ENCODE assay signal across 7 mouse cellular contexts in genomic region chr11:69123056-69123692, GRCm38 (mm10). TPM values are rescaled to one million over a fixed set of nuclear protein-coding genes. Genes with fewer than 3 reads are reported as not detected.
DNase-seq lines count a peak whose midpoint lies in the region; ATAC-seq lines count a peak whose summit lies in the region.

No protein-coding gene starts in this region.

- peak; percentile 93 for DNase-seq in adrenal gland, postnatal 10 days
- peak; percentile 91 for DNase-seq in embryo, embryonic 11 days
- peak; percentile 78 to 87 for DNase-seq in gastrocnemius, postnatal 4 days (ENCODE audit: low spot score in 2 of 2)
- DNase-seq in kidney, adult 11 months, result peak; percentile 87
- DNase-seq in left cerebral cortex, postnatal 4 days, result peak; percentile 89
- peak; percentile 83 for DNase-seq in spleen, adult 12 weeks (ENCODE audit: low spot score)

- peak overlapping the region; percentile 75 for H3K27ac ChIP-seq in midbrain, embryonic 12.5 days (replicated peaks)

- peak; percentile 9; the same call in 1 of the 2 replicates for ATAC-seq in midbrain, embryonic 12.5 days (ENCODE audit: low FRiP score, low read depth)

- H3K9ac ChIP-seq in midbrain, embryonic 12.5 days (replicated peaks), result peak overlapping the region; percentile 72

- H3K27me3 ChIP-seq in midbrain, embryonic 12.5 days, result peaks cover 57% of the 10 kb centered on the region

- H3K36me3 ChIP-seq in midbrain, embryonic 12.5 days, result no peaks in the 10 kb centered on the region

- peak overlapping the region; percentile 92 for H3K4me2 ChIP-seq in midbrain, embryonic 12.5 days (replicated peaks)

- peak overlapping the region; percentile 77 for H3K4me3 ChIP-seq in midbrain, embryonic 12.5 days

- peaks cover 45% of the 10 kb centered on the region for H3K4me1 ChIP-seq in midbrain, embryonic 12.5 days

- intact Hi-C loops in left cerebral cortex, postnatal 4 days (cut with DNase I), result loop anchor here (2.0 kb wide), 1 partner anchor 60 kb away; no protein-coding TSS in a partner anchor

- WGBS in midbrain, embryonic 12.5 days, result under 1% methylated on average over 29 of the region's 29 CpGs

- H3K9me3 ChIP-seq in midbrain, embryonic 12.5 days, result no peaks in the 10 kb centered on the region

RNA-seq across cellular contexts. Expression of gene 9130213A22Rik, which starts 0.8 kb away (rescaled TPM):
- under 1 TPM; 0.48 to 0.66 TPM for total RNA-seq in adrenal gland, postnatal 10 days (2021)
- total RNA-seq in gastrocnemius, postnatal 4 days (2021), result under 1 TPM; 0.29 to 0.56 TPM
- 1 to 10 TPM; 1.2 to 1.7 TPM for total RNA-seq in left cerebral cortex, postnatal 4 days (2021)
- 0.18 and 0.29 TPM in 2 replicates for polyA plus RNA-seq in midbrain, embryonic 12.5 days (2016; fragmentation: Nextera tagmentation; extraction: Ambion mirVana)

RNA-seq across cellular contexts. Expression of gene Aloxe3, which starts 2.5 kb away (rescaled TPM):
- under 1 TPM; 0.60 to 0.76 TPM for total RNA-seq in adrenal gland, postnatal 10 days (2021)
- under 1 TPM in 1 of 2 experiments, not detected in 1; 0.23 TPM for total RNA-seq in gastrocnemius, postnatal 4 days (2021)
- total RNA-seq in left cerebral cortex, postnatal 4 days (2021), result 10 to 100 TPM; 10.8 to 13.1 TPM
- polyA plus RNA-seq in midbrain, embryonic 12.5 days (2016; fragmentation: Nextera tagmentation; extraction: Ambion mirVana), result 0.66 and 0.67 TPM in 2 replicates

RNA-seq across cellular contexts. Expression of gene Hes7, which starts 3.0 kb away (rescaled TPM):
- total RNA-seq in adrenal gland, postnatal 10 days (2021), result under 1 TPM; 0.18 to 0.36 TPM
- under 1 TPM; 0.34 to 0.54 TPM for total RNA-seq in gastrocnemius, postnatal 4 days (2021)
- total RNA-seq in left cerebral cortex, postnatal 4 days (2021), result 1 to 10 TPM; 2.3 to 2.6 TPM
- 0.21 and 0.38 TPM in 2 replicates for polyA plus RNA-seq in midbrain, embryonic 12.5 days (2016; fragmentation: Nextera tagmentation; extraction: Ambion mirVana)

RNA-seq across cellular contexts. Expression of gene Per1, which starts 28.2 kb away (rescaled TPM):
- 100 to 1,000 TPM in 1 of 2 experiments, 10 to 100 TPM in 1; 63.1 to 157 TPM for total RNA-seq in adrenal gland, postnatal 10 days (2021)
- 10 to 100 TPM; 32.1 to 49.3 TPM for total RNA-seq in gastrocnemius, postnatal 4 days (2021)
- 10 to 100 TPM; 52.8 to 58.0 TPM for total RNA-seq in left cerebral cortex, postnatal 4 days (2021)
- 9.8 and 10.9 TPM in 2 replicates for polyA plus RNA-seq in midbrain, embryonic 12.5 days (2016; fragmentation: Nextera tagmentation; extraction: Ambion mirVana)

RNA-seq across cellular contexts. Expression of gene Alox12b, which starts 33.6 kb away (rescaled TPM):
- total RNA-seq in adrenal gland, postnatal 10 days (2021), result not detected
- total RNA-seq in gastrocnemius, postnatal 4 days (2021), result not detected
- total RNA-seq in left cerebral cortex, postnatal 4 days (2021), result under 1 TPM; 0.16 to 0.18 TPM
- 0.06 TPM in 1 of 2 replicates, not detected in the other for polyA plus RNA-seq in midbrain, embryonic 12.5 days (2016; fragmentation: Nextera tagmentation; extraction: Ambion mirVana)

Comparison
In these comparisons a context has a peak if more than half of its experiments do, and no peak if none do; other contexts are left out.
1. Peak in every context shown above with its lines: DNase-seq, ATAC-seq, H3K4me3 ChIP-seq and H3K27ac ChIP-seq.
2. RNA of gene Aloxe3, which starts 2.5 kb away (total RNA-seq): 10.8 to 13.1 TPM in left cerebral cortex, postnatal 4 days; 0.60 to 0.76 TPM in adrenal gland, postnatal 10 days and 0.23 TPM in gastrocnemius, postnatal 4 days; every median in the first group is over 4 times any median in the second.